Mouse (Mus musculus): ENCODE measurements around the gene Rps3a1.

Rps3a1 gene

GRCm38 (mm10) chr3:86142263-86142933 lies at the start of gene Rps3a1:
Rps3a1 (minus strand) TSS chr3:86142702.
- peak; percentile 99 for DNase-seq (ENCODE audit: low read depth)

- no peak for DNase-seq (ENCODE audit: low read depth)
Measured at GRCm38 (mm10) chr3:86187736-86188389, 45.4 kb upstream of the Rps3a1 start.

- no peak for DNase-seq (ENCODE audit: low read depth)
Measured at GRCm38 (mm10) chr3:86184546-86184945, 42.0 kb upstream of the Rps3a1 start.

- no peak for DNase-seq (ENCODE audit: low read depth)
Measured at GRCm38 (mm10) chr3:86181107-86181506, 38.6 kb upstream of the Rps3a1 start.

- DNase-seq (ENCODE audit: low read depth): no peak
Measured at GRCm38 (mm10) chr3:86179714-86180113, 37.2 kb upstream of the Rps3a1 start.

GRCm38 (mm10) chr3:86168841-86169425 lies 26.4 kb upstream of the Rps3a1 start:
- DNase-seq (ENCODE audit: low read depth): peak; percentile 74

GRCm38 (mm10) chr3:86149521-86149920 lies 7.0 kb upstream of the Rps3a1 start:
- DNase-seq (ENCODE audit: low read depth): no peak

- no peak for DNase-seq (ENCODE audit: low read depth)
Measured at GRCm38 (mm10) chr3:86149063-86149462, 6.6 kb upstream of the Rps3a1 start.

GRCm38 (mm10) chr3:86143343-86143742 lies 841 bp upstream of the Rps3a1 start:
- no peak for DNase-seq (ENCODE audit: low read depth)

GRCm38 (mm10) chr3:86142934-86143317 lies 424 bp upstream of the Rps3a1 start:
- DNase-seq (ENCODE audit: low read depth): no peak

- peak; percentile 49 for DNase-seq (ENCODE audit: low read depth)
Measured at GRCm38 (mm10) chr3:86141886-86142262, 628 bp downstream of the Rps3a1 start.

- peak; percentile 40 for DNase-seq (ENCODE audit: low read depth)
Measured at GRCm38 (mm10) chr3:86141366-86141765, 1.1 kb downstream of the Rps3a1 start.

GRCm38 (mm10) chr3:86139660-86140059 lies 2.8 kb downstream of the Rps3a1 start:
- DNase-seq (ENCODE audit: low read depth): no peak

- peak; percentile 34 for DNase-seq (ENCODE audit: low read depth)
Measured at GRCm38 (mm10) chr3:86136936-86137574, 5.4 kb downstream of the Rps3a1 start.

- DNase-seq (ENCODE audit: low read depth): peak; percentile 16
Measured at GRCm38 (mm10) chr3:86135886-86136563, 6.5 kb downstream of the Rps3a1 start.

GRCm38 (mm10) chr3:86134939-86135638 lies 7.4 kb downstream of the Rps3a1 start:
- DNase-seq (ENCODE audit: low read depth): peak; percentile 17

GRCm38 (mm10) chr3:86129757-86130156 lies 12.7 kb downstream of the Rps3a1 start:
- DNase-seq (ENCODE audit: low read depth): peak; percentile 71

- DNase-seq (ENCODE audit: low read depth): no peak
Measured at GRCm38 (mm10) chr3:86123251-86123746, 19.2 kb downstream of the Rps3a1 start.

- peak; percentile 20 for DNase-seq (ENCODE audit: low read depth)
Measured at GRCm38 (mm10) chr3:86122156-86122555, 20.3 kb downstream of the Rps3a1 start.

- no peak for DNase-seq (ENCODE audit: low read depth)
Measured at GRCm38 (mm10) chr3:86119237-86119932, 23.1 kb downstream of the Rps3a1 start.

GRCm38 (mm10) chr3:86116951-86117350 lies 25.6 kb downstream of the Rps3a1 start:
- DNase-seq (ENCODE audit: low read depth): peak; percentile 29
